Mouse (Mus musculus) macrophage (primary cell): ENCODE data around the gene Tap1. TPM values are rescaled to one million over a fixed set of nuclear protein-coding genes. Genes with fewer than 3 reads are reported as not detected.

Experiments used
- H3K27ac ChIP-seq: fragments of 350-480 bp; formaldehyde crosslinking; 2 replicates; pipeline ENCODE4 v1.9.0; 2021
- H3K36me3 ChIP-seq: fragments of 350-480 bp; formaldehyde crosslinking; 2 replicates; pipeline ENCODE4 v1.9.0; 2021; ENCODE audit errors: inconsistent target
- H3K4me3 ChIP-seq: fragments of 350-480 bp; formaldehyde crosslinking; 2 replicates; pipeline ENCODE4 v1.9.0; 2021; ENCODE audit errors: inconsistent target
- H3K79me2 ChIP-seq: fragments of 350-480 bp; formaldehyde crosslinking; 2 replicates; pipeline ENCODE4 v1.9.0; 2021; ENCODE audit errors: inconsistent target
- WGBS: methylation state at CpG from one replicate; pipeline ENCODE4 v1.1.7; 2026; ENCODE audit warnings: inconsistent platforms; ENCODE audit not compliant: missing documents; 5-methylcytosine and 5-hydroxymethylcytosine counted together
- polyA plus RNA-seq: library from polyadenylated mRNA; stranded (reverse); fragments of 250-400 nt; gene quantifications from 3 replicates; pipeline ENCODE4 v1.2.4, GENCODE M21; 2018; ENCODE audit warnings: inconsistent platforms

Gene Tap1
- polyA plus RNA-seq, 1 experiment from 2014 or later = 42.0 TPM

GRCm38 (mm10) chr17:34204303-34205010 lies 17.1 kb downstream of the Tap1 start:
- H3K36me3 ChIP-seq = peaks cover 30% of the 10 kb centered on the region
- under 1% methylated on average over 44 of the region's 44 CpGs for WGBS
- peaks cover 27% of the 10 kb centered on the region; the same call in 1 of the 2 replicates for H3K79me2 ChIP-seq
- peak overlapping the region; percentile 80 for H3K4me3 ChIP-seq
- peak overlapping the region; percentile 73 for H3K27ac ChIP-seq

- H3K79me2 ChIP-seq = peaks cover 20% of the 10 kb centered on the region; the same call in 1 of the 2 replicates
- peak overlapping the region; percentile 73 for H3K27ac ChIP-seq
- H3K36me3 ChIP-seq = peaks cover 31% of the 10 kb centered on the region
- 2% methylated on average over 16 of the region's 18 CpGs for WGBS
- peak overlapping the region; percentile 80 for H3K4me3 ChIP-seq
These were observed 17.8 kb downstream of the Tap1 start for GRCm38 (mm10) chr17:34205021-34205745.

DNA sequence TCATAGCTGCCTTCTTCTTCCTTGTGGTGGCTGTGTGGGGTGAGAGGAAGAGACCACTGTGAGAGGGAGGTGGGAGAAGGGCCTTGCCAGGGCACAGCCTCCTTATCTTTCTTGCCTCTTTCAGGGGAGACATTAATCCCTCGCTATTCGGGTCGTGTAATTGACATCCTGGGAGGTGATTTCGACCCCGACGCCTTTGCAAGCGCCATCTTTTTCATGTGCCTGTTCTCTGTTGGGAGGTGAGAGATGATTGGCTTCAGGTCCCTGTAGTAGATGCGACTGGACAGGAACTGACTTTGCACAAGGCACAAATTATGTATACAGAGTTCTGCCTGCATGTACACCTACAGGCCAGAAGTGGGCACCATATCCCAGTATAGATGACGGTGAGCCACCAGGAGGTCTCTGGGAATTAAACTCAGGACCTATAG lies 18.4 kb downstream of the Tap1 start:
- Histone ChIP-seq H3K36me3 (peaks cover 28% of the 10 kb centered on the region), H3K4me3 (peak overlapping the region; percentile 80), H3K27ac (peak overlapping the region; percentile 73), H3K79me2 (peaks cover 15% of the 10 kb centered on the region; the same call in 1 of the 2 replicates)
- 2% methylated on average over 9 of the region's 9 CpGs for WGBS

DNA sequence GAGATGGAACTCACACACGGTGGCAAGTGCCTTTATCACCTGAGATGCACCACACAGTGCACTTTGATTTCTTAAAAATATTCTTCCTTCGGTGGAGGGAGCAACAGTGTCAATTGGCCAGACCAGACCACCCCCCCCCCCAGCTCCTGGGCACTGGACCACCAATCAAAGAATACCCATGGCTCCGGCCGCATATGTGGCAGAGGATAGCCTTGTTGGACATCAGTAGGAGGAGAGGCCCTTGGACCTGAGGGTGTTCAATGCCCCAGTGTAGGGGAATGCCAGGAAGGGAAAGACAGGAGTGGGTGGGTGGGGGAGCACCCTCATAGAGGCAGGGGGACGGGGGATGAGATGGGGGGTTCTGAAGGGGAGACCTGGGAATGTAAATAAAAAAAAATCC lies 19.4 kb downstream of the Tap1 start:
- no peak overlapping the region for H3K27ac ChIP-seq
- 88% methylated on average over 4 of the region's 5 CpGs for WGBS
- peaks cover 13% of the 10 kb centered on the region; the same call in 1 of the 2 replicates for H3K79me2 ChIP-seq
- peaks cover 28% of the 10 kb centered on the region for H3K36me3 ChIP-seq
- H3K4me3 ChIP-seq = no peak overlapping the region

DNA sequence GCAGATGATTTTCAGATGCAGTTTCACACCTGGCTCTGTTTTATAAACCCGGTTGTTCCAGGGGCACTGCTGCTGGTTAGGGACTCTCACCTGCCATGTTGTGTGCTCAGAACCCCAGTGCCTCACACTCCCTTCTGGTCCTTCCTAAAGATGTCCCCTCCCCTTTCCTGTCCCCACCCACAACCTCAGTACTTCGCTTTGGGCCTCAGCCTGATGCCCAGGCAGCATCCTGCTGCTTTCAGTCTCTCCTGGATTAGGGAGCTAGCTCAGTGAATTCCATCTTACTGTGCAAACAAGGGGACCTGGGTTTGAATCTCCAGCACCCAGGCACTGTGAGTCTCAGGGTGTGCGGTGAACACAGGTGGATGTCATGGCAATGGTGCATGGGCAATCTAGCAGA lies 20.1 kb downstream of the Tap1 start:
- peaks cover 13% of the 10 kb centered on the region; the same call in 1 of the 2 replicates for H3K79me2 ChIP-seq
- no peak overlapping the region for H3K4me3 ChIP-seq
- no peak overlapping the region for H3K27ac ChIP-seq
- H3K36me3 ChIP-seq = peaks cover 36% of the 10 kb centered on the region
- 58% methylated on average over 3 of the region's 3 CpGs for WGBS

GRCm38 (mm10) chr17:34207866-34208265 lies 20.5 kb downstream of the Tap1 start:
- WGBS = 96% methylated on average over 9 of the region's 9 CpGs
- peaks cover 40% of the 10 kb centered on the region for H3K36me3 ChIP-seq
- H3K4me3 ChIP-seq = no peak overlapping the region
- H3K79me2 ChIP-seq = peaks cover 13% of the 10 kb centered on the region; the same call in 1 of the 2 replicates
- no peak overlapping the region for H3K27ac ChIP-seq

DNA sequence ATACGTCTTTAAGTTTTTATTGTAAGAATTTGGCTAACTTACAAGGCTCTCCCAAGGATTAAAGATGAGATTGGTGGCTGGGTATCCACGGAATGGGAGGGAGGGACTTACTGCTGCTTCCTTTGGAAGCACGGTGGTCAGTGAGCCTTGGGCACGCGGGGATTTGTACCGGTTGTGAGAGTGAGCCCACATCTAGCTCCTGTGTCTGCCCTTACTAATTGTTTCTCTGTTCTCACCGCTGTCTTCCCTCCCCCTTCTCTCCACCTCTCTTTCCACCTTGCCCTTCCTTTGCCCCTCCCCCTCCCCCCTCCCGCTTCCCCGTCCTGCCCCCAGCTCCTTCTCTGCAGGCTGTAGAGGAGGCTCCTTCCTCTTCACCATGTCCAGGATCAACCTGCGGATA lies 21.1 kb downstream of the Tap1 start:
- Histone ChIP-seq H3K79me2 (peaks cover 13% of the 10 kb centered on the region; the same call in 1 of the 2 replicates), H3K36me3 (peaks cover 45% of the 10 kb centered on the region), H3K4me3 (no peak overlapping the region), H3K27ac (no peak overlapping the region)
- 81% methylated on average over 8 of the region's 10 CpGs for WGBS

GRCm38 (mm10) chr17:34209680-34210079 lies 22.3 kb downstream of the Tap1 start:
- Histone ChIP-seq H3K79me2 (peaks cover 10% of the 10 kb centered on the region; the same call in 1 of the 2 replicates), H3K36me3 (peaks cover 57% of the 10 kb centered on the region), H3K27ac (no peak overlapping the region), H3K4me3 (no peak overlapping the region)
- WGBS = 78% methylated on average over 2 of the region's 3 CpGs

GRCm38 (mm10) chr17:34210599-34210998 lies 23.2 kb downstream of the Tap1 start:
- Histone ChIP-seq H3K36me3 (peaks cover 64% of the 10 kb centered on the region), H3K4me3 (no peak overlapping the region), H3K79me2 (peaks cover under 1% of the 10 kb centered on the region; the same call in 1 of the 2 replicates), H3K27ac (no peak overlapping the region)
- WGBS = 6% methylated on average over 3 of the region's 3 CpGs

GRCm38 (mm10) chr17:34211746-34212365 lies 24.5 kb downstream of the Tap1 start:
- Histone ChIP-seq H3K4me3 (no peak overlapping the region), H3K36me3 (peaks cover 76% of the 10 kb centered on the region), H3K79me2 (no peaks in the 10 kb centered on the region), H3K27ac (no peak overlapping the region)
- WGBS = 57% methylated on average over 22 of the region's 23 CpGs

DNA sequence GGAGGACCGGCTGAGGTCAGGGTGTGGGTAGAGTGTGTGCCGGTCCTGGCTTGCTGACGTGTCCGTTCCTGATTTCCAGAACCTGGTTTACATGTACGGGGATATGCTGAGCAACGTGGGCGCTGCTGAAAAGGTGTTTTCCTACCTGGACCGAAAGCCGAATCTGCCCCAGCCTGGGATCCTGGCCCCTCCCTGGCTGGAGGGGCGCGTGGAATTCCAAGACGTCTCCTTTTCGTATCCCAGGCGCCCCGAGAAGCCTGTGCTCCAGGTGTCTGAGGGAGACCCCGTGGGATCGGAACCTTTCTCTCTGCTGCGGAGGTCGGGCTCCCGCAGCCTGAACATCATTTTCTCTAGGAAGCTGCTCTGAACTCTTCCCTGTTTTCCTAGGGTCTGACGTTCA lies 26.6 kb downstream of the Tap1 start:
- no peaks in the 10 kb centered on the region for H3K79me2 ChIP-seq
- H3K4me3 ChIP-seq = no peak overlapping the region
- peaks cover 90% of the 10 kb centered on the region for H3K36me3 ChIP-seq
- 95% methylated on average over 21 of the region's 21 CpGs for WGBS
- no peak overlapping the region for H3K27ac ChIP-seq

- H3K4me3 ChIP-seq = no peak overlapping the region
- WGBS = 95% methylated on average over 11 of the region's 12 CpGs
- no peaks in the 10 kb centered on the region for H3K79me2 ChIP-seq
- H3K36me3 ChIP-seq = peaks cover 80% of the 10 kb centered on the region
- H3K27ac ChIP-seq = no peak overlapping the region
These were observed 27.8 kb downstream of the Tap1 start for GRCm38 (mm10) chr17:34215176-34215575.

- H3K4me3 ChIP-seq = no peak overlapping the region
- H3K27ac ChIP-seq = no peak overlapping the region
- WGBS = 94% methylated on average over 8 of the region's 8 CpGs
- peaks cover 63% of the 10 kb centered on the region for H3K36me3 ChIP-seq
- no peaks in the 10 kb centered on the region for H3K79me2 ChIP-seq
These were observed 30.0 kb downstream of the Tap1 start for GRCm38 (mm10) chr17:34217216-34217928.

DNA sequence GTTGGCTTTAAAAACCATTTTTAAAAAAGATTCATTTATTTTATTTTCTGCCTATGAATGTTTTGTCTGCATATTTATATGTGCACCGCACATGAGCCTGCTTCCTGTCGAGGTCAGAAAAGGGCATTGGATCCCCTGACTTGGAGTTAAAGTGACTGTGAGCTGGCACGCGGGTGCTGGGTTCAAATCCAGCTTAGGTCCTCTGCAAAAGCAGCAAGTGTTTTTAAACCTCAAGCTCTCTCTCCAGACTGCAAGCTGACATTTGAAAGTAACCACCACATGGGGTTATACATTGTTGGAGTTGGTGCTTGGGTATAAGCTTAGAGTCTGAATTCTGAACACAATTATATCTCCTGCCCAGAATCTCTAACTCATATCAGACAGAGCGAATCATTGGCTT lies 30.6 kb downstream of the Tap1 start:
- Histone ChIP-seq H3K36me3 (peaks cover 57% of the 10 kb centered on the region), H3K27ac (no peak overlapping the region)

More for the DNA sequence above, 30.6 kb downstream of the Tap1 start:
- Histone ChIP-seq H3K79me2 (no peaks in the 10 kb centered on the region), H3K4me3 (no peak overlapping the region)
- 91% methylated on average over 5 of the region's 5 CpGs for WGBS
